Mouse (Mus musculus) lung, postnatal 4 days (tissue): ENCODE data around the gene Auts2.

Source experiments
- DNase-seq, 2 experiments: peaks; one replicate each; pipeline ENCODE4 v3.0.0; 2021

Auts2 gene

GRCm38 (mm10) chr5:132314300-132314699, 228.8 kb downstream of the Auts2 start:
- no peak for DNase-seq

DNA sequence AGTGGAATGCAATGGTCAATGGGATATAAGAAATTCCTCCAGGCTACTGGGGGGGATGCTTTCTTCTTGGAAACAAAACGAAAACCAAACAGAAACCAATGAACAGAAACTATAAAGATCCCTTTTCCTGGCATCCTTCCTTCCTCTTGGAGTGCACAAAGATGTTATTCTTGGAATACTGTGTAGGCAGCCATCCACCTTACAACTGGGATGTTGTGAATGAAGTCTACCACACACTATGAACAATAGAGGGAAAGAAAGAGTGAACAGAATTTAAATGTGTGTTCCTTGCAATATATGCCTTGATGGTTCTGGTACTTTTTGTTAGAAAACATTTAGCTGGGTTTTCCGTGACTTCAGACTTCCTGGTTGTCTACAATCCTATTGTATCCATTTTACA, 236.1 kb downstream of the Auts2 start:
- no peak for DNase-seq

DNA sequence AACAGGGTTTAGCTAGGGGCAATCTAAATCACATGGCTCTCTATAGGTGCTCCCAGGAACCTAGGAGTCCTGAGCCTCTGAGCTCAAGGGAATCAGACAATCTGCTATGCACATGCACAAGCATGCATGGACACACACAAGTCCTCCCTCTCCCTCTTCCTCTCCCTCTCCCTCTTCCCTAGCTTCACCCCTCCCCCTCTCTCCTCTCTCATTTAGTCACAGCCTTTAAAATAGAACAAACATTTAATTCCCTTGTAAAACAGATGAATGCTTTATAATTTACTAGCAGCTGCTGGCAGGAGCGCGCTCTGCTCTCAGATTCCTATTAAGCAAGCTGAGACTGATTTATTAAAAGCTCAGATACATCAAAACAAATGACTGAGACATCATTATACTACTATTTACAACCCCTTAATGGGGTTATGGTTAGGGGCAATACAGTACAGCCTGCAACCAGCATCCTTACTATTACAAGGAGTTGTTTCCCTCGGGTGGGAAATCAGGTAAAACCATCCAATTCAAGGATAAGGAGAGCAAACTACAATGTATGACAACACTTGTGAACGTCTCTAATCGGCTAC, 237.7 kb downstream of the Auts2 start:
- peak in 1 of 2 experiments; percentile 22 for DNase-seq

DNA sequence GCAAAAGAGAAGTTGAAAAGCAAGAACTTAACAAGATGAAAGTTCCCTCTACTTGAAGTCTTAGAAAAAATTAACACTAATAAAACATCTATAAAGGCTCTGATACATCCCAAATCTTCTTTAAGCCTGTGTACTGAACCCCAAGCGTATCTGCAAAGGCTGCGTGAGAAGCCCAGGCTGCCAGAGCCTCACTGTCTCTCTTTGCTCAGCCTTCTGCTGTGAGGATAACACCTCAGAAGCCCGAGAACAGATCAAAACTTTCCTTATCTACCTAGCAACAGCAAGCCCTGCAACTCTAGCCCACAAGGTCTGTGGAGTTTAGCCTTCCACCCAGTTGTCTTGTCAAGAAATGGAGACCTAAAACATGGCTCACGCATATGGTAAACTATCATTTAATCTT, 240.4 kb downstream of the Auts2 start:
- no peak for DNase-seq

DNA sequence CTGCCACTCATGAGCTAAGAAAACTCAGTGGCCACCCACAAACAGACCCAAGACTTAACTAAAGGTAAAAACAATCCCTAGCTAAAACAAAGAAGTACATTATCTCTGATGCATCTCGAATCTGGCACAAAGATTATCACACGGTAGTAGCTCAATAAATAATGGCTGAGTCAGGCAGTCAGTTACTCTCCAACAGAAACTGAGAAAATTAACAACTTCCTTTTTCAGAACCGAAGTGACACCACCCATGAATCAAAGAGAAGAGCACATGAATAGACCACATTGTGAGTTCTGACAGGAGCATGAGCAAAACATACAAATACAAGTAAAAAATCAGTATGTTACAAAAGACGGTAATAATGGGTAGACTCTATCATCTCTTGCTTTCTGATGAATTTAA, 242.3 kb downstream of the Auts2 start:
- no peak for DNase-seq

- DNase-seq: no peak
Measured at GRCm38 (mm10) chr5:132299716-132300115, 243.4 kb downstream of the Auts2 start.

DNA sequence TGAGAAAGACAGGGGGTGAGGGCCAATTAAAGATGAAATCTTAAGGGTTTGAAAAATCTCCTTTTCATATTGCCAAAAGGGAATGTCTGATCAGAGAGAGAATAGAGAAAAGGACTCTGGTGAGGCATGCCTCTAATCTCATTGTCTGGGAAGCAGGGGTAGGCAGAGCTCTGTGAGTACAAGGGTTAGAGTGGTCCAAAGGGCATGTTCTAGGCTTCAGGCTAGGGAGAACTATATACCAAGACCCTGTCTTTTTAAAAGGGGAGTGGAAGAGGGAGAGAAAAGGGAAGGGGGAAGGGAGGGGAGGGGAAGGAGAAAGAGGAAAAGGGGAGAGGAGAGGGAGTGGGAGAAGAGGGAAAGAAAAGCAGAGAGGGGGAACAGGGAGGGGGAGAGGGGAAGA, 244.1 kb downstream of the Auts2 start:
- no peak for DNase-seq

GRCm38 (mm10) chr5:132297309-132297708, 245.8 kb downstream of the Auts2 start:
- DNase-seq: no peak

DNA sequence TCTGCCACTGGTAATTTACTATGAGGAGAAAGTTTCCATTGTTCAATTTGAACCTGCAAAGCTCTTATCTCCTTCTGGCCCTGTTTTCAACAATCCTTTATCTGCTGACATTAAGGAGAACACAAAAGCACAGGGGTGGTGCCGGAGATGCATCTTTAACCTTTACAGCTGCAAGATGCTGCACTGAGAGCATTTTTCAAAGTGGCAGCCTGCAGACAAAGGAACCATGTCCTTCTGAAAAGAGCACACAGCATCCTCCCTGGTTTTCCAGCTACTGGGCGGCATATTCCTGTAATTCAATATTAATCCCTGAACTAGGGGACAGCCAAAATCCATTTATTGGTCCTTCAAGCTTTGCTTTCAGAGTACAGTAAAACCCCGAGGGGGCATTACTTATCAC, 248.7 kb downstream of the Auts2 start:
- no peak for DNase-seq

GRCm38 (mm10) chr5:132292932-132293331, 250.2 kb downstream of the Auts2 start:
- no peak for DNase-seq

DNA sequence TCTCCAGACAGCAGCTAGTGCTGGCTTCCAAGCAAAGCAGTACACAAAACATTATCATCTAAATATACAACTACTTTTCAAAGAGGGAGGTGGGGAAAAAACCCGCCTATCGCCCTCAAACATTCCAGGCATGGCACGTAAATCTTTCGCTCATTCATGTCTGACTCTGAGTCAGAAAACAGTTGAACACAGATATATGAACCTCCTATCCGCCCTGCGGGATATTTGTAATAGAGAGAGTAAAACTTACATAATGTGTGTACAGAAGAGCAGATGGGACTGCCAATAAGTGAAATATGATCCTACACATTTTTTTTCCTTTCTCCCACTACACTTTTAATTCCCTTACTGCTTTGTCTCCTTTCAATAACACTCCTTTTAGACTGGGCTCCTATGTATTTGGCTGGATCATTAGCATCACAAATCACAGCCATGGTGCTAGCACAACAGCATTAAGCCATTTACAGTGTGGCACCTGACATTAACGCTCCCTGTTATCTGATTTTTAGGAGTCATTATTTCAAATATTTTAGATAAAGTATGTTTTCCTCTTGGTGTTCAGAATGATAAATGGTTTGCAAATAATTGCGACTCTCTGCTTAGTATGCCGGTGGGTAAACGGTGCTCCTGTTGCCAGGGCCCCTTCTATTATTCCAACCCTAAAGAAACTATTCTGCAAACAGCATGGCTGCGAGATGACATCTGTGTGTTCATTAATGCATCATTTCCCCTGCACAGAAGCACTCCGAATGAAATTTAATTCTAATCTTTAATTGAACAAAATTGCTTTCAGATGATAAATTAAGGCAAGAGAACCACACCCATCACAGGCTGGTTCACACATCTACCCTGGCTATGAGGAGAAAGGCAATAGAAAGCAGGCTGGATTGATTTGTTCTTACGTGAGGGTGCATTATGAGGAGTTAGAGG, 252.3 kb downstream of the Auts2 start:
- no peak for DNase-seq

DNA sequence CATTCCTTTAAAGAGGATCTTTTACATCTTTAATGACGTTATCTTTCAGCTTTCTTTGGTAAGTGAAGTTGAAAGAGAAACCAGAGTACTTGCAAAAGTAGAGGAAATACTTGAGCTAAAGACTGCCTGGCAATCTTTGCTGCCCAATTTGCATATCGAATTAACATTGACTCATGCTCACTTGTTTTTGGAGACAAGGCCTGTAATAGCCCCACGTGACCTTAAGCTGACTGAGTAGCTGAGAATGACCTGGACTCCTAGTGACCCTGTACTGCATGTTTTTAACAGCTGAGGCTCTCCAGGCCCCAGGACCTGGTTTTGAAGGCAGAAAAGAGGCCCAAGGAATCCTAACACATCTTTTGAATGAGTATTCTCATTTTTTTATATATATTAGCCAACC, 259.4 kb downstream of the Auts2 start:
- DNase-seq: no peak

DNA sequence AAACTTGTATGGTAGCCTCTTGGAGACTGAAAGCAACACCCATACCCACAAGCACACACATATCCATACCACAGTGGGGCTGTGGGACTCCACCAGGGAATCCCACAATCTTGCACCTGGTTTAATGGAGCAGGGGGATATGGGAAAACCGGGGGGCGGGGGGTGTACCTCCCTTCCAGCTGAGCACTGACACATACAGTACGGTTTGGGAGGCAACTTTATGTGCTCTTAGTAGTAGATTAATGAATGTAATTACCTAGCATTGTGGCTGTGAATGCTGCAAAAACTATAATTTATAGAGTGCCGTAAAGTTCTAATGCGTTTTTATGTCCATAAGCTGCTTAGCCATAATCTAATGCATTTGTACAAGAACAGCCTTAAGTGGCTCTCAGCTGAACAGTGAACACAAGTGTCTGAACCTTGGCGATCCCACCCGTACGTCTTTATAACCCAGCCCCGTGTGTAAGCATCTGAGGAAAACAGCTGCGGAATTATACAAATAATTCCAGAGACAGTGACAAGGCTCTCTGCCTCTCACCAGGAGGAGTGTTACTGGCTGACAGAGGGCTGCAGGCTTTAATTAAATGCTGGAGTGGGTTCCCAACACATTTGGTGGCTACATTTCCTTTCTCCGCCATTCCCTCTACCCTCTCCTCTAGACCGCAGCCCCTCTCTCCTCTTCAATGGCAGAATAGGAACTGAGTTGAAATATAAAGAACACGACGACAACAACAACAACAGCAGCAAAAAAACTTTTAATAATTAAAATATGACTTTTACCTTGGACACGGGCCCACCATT, 268.8 kb downstream of the Auts2 start:
- no peak for DNase-seq

DNA sequence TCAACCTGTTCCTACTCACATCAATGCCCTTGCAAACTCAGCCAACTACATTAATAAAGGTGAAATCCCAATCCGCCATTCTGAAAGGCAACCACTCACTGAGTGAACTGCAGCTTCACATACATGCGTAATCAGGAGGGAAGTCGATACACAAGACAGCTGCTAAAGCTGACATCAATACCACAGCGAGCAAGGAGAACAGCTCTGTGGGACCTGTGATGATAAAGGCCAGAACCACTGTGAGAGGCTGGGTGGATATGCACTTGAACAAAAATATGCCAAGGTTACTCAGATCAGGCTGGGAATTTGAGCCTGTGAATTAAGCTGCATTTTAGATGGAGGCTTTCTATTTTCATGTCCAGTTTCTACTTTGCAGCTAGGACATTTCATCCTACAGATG, 271.0 kb downstream of the Auts2 start:
- no peak for DNase-seq

- DNase-seq: no peak
Measured at GRCm38 (mm10) chr5:132270896-132271295, 272.2 kb downstream of the Auts2 start.

DNA sequence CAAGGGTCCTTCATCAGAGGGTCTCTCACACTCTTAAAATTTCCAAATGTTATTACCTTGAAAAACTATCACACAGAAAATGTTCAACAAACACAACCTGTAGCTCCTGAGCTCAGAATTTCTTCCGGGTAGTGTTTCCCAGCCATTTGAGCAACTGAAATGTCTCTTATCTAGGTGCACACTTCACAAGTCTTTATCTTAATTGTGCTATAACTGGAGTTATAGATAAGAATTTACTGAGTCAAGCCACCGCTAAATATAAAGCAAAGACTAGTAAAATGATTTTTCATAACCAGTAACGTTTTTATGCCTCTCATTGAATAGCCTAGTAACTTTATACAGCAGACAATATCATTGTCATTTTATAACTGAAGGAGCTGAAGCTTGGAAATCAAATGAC, 273.1 kb downstream of the Auts2 start:
- DNase-seq: no peak

GRCm38 (mm10) chr5:132268351-132268967, 274.7 kb downstream of the Auts2 start:
- no peak for DNase-seq

DNA sequence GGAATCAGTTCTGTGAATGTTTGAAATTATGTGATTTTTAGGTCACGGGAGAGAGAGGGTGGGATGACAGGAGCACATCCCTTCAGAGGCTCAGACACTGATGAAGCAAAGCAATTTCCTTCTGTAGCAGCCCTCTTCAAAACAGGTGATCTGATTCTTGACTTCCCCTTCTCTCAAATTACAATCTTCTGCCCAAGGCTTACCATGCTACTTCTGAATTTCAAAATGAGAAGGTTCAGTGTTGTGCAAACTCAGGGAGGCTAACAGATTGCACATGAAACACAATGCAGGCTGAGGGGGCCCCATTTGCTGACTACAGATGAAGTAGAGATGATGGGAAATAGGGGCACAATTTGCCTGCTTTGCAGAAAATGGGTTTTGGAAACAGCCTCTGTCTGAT, 278.1 kb downstream of the Auts2 start:
- DNase-seq: no peak

GRCm38 (mm10) chr5:132261750-132262149, 281.4 kb downstream of the Auts2 start:
- DNase-seq: no peak

- DNase-seq: no peak
Measured at GRCm38 (mm10) chr5:132258882-132259281, 284.3 kb downstream of the Auts2 start.

GRCm38 (mm10) chr5:132255579-132255978, 287.6 kb downstream of the Auts2 start:
- DNase-seq: no peak

GRCm38 (mm10) chr5:132249523-132249922, 293.6 kb downstream of the Auts2 start:
- DNase-seq: no peak

GRCm38 (mm10) chr5:132248069-132248468, 295.1 kb downstream of the Auts2 start:
- no peak for DNase-seq
